Mouse (Mus musculus): ENCODE results near the gene Prok2. TPM values are rescaled to one million over a fixed set of nuclear protein-coding genes. Genes with fewer than 3 reads are reported as not detected.

Prok2 gene
- polyA plus RNA-seq, 1 experiment from 2014 or later, result not detected

GRCm38 (mm10) chr6:99742866-99743265, 16.7 kb upstream of the Prok2 start:
- H3K27ac ChIP-seq (ENCODE audit: low read depth, low read length), result no peak overlapping the region
- H3K36me3 ChIP-seq (ENCODE audit: control insufficient read depth, insufficient read depth, low read length), result no peaks in the 10 kb centered on the region
- no peak overlapping the region for H3K9ac ChIP-seq (ENCODE audit: low read depth, low read length)
- no peak for ATAC-seq (replicated peaks; ENCODE audit: low FRiP score)
- no peak overlapping the region for H3K4me2 ChIP-seq
- 77% methylated on average over 3 of the region's 3 CpGs for WGBS
- DNase-seq (ENCODE audit: low spot score), result no peak
- H3K27me3 ChIP-seq (replicated peaks; ENCODE audit: control insufficient read depth, insufficient read depth, low read length), result no peaks in the 10 kb centered on the region
- no peaks in the 10 kb centered on the region for H3K4me1 ChIP-seq (replicated peaks; ENCODE audit: control insufficient read depth, insufficient read depth, low read length)
- H3K9me3 ChIP-seq (ENCODE audit: control insufficient read depth, low read length), result no peaks in the 10 kb centered on the region
- H3K4me3 ChIP-seq (ENCODE audit: low read depth, low read length), result no peak overlapping the region

- H3K27ac ChIP-seq (ENCODE audit: low read depth, low read length), result no peak overlapping the region
- 74% methylated on average over 5 of the region's 5 CpGs for WGBS
- no peak overlapping the region for H3K9ac ChIP-seq (ENCODE audit: low read depth, low read length)
- no peak for DNase-seq (ENCODE audit: low spot score)
- no peaks in the 10 kb centered on the region for H3K9me3 ChIP-seq (ENCODE audit: control insufficient read depth, low read length)
- H3K4me1 ChIP-seq (replicated peaks; ENCODE audit: control insufficient read depth, insufficient read depth, low read length), result no peaks in the 10 kb centered on the region
- H3K4me2 ChIP-seq, result no peak overlapping the region
- no peak overlapping the region for H3K4me3 ChIP-seq (ENCODE audit: low read depth, low read length)
- no peaks in the 10 kb centered on the region for H3K36me3 ChIP-seq (ENCODE audit: control insufficient read depth, insufficient read depth, low read length)
- H3K27me3 ChIP-seq (replicated peaks; ENCODE audit: control insufficient read depth, insufficient read depth, low read length), result no peaks in the 10 kb centered on the region; the same call in 1 of the 2 replicates
- no peak for ATAC-seq (replicated peaks; ENCODE audit: low FRiP score)
These were observed 8.5 kb upstream of the Prok2 start for GRCm38 (mm10) chr6:99734666-99735065.

GRCm38 (mm10) chr6:99732673-99733072, 6.5 kb upstream of the Prok2 start:
- no peak for ATAC-seq (replicated peaks; ENCODE audit: low FRiP score)
- Histone ChIP-seq H3K4me3 (ENCODE audit: low read depth, low read length) (no peak overlapping the region), H3K9me3 (ENCODE audit: control insufficient read depth, low read length) (no peaks in the 10 kb centered on the region), H3K9ac (ENCODE audit: low read depth, low read length) (no peak overlapping the region), H3K27ac (ENCODE audit: low read depth, low read length) (no peak overlapping the region), H3K27me3 (replicated peaks; ENCODE audit: control insufficient read depth, insufficient read depth, low read length) (peaks cover 4% of the 10 kb centered on the region), H3K4me2 (no peak overlapping the region), H3K4me1 (replicated peaks; ENCODE audit: control insufficient read depth, insufficient read depth, low read length) (no peaks in the 10 kb centered on the region), H3K36me3 (ENCODE audit: control insufficient read depth, insufficient read depth, low read length) (no peaks in the 10 kb centered on the region)
- no peak for DNase-seq (ENCODE audit: low spot score)
- WGBS, result 80% methylated on average over 8 of the region's 8 CpGs

- H3K4me2 ChIP-seq, result no peak overlapping the region
- no peak overlapping the region for H3K9ac ChIP-seq (ENCODE audit: low read depth, low read length)
- DNase-seq (ENCODE audit: low spot score) (no peak), ATAC-seq (replicated peaks; ENCODE audit: low FRiP score) (no peak)
- no peaks in the 10 kb centered on the region for H3K9me3 ChIP-seq (ENCODE audit: control insufficient read depth, low read length)
- WGBS, result 78% methylated on average over 4 of the region's 4 CpGs
- no peak overlapping the region for H3K27ac ChIP-seq (ENCODE audit: low read depth, low read length)
- H3K4me1 ChIP-seq (replicated peaks; ENCODE audit: control insufficient read depth, insufficient read depth, low read length), result no peaks in the 10 kb centered on the region
- H3K4me3 ChIP-seq (ENCODE audit: low read depth, low read length), result no peak overlapping the region
- no peaks in the 10 kb centered on the region for H3K36me3 ChIP-seq (ENCODE audit: control insufficient read depth, insufficient read depth, low read length)
- H3K27me3 ChIP-seq (replicated peaks; ENCODE audit: control insufficient read depth, insufficient read depth, low read length), result peaks cover 11% of the 10 kb centered on the region
These were observed 5.7 kb upstream of the Prok2 start for GRCm38 (mm10) chr6:99731926-99732325.

GRCm38 (mm10) chr6:99729853-99730252, 3.7 kb upstream of the Prok2 start:
- no peak for DNase-seq (ENCODE audit: low spot score)
- no peak overlapping the region for H3K4me3 ChIP-seq (ENCODE audit: low read depth, low read length)
- no peak for ATAC-seq (replicated peaks; ENCODE audit: low FRiP score)
- no peaks in the 10 kb centered on the region for H3K9me3 ChIP-seq (ENCODE audit: control insufficient read depth, low read length)
- no peaks in the 10 kb centered on the region; the same call in 1 of the 2 replicates for H3K4me1 ChIP-seq (replicated peaks; ENCODE audit: control insufficient read depth, insufficient read depth, low read length)
- no peak overlapping the region for H3K9ac ChIP-seq (ENCODE audit: low read depth, low read length)
- no peak overlapping the region for H3K27ac ChIP-seq (ENCODE audit: low read depth, low read length)
- H3K36me3 ChIP-seq (ENCODE audit: control insufficient read depth, insufficient read depth, low read length), result no peaks in the 10 kb centered on the region
- H3K4me2 ChIP-seq, result no peak overlapping the region
- peaks cover 30% of the 10 kb centered on the region for H3K27me3 ChIP-seq (replicated peaks; ENCODE audit: control insufficient read depth, insufficient read depth, low read length)
- WGBS, result 79% methylated on average over 4 of the region's 4 CpGs

GRCm38 (mm10) chr6:99726576-99727303, 548 bp upstream of the Prok2 start:
- Histone ChIP-seq H3K36me3 (ENCODE audit: control insufficient read depth, insufficient read depth, low read length) (no peaks in the 10 kb centered on the region), H3K9ac (ENCODE audit: low read depth, low read length) (no peak overlapping the region), H3K4me1 (replicated peaks; ENCODE audit: control insufficient read depth, insufficient read depth, low read length) (no peaks in the 10 kb centered on the region; the same call in 1 of the 2 replicates), H3K27me3 (replicated peaks; ENCODE audit: control insufficient read depth, insufficient read depth, low read length) (peaks cover 41% of the 10 kb centered on the region), H3K4me3 (ENCODE audit: low read depth, low read length) (peak overlapping the region; percentile 42), H3K4me2 (peak overlapping the region; percentile 73), H3K9me3 (ENCODE audit: control insufficient read depth, low read length) (no peaks in the 10 kb centered on the region), H3K27ac (ENCODE audit: low read depth, low read length) (no peak overlapping the region)
- 5% methylated on average over 22 of the region's 22 CpGs for WGBS
- peak; percentile 33 for DNase-seq (ENCODE audit: low spot score)
- ATAC-seq (replicated peaks; ENCODE audit: low FRiP score), result no peak

GRCm38 (mm10) chr6:99722390-99722789, 3.8 kb downstream of the Prok2 start:
- 86% methylated on average over 9 of the region's 9 CpGs for WGBS
- ATAC-seq (replicated peaks; ENCODE audit: low FRiP score), result no peak
- no peak overlapping the region for H3K4me3 ChIP-seq (ENCODE audit: low read depth, low read length)
- H3K36me3 ChIP-seq (ENCODE audit: control insufficient read depth, insufficient read depth, low read length), result no peaks in the 10 kb centered on the region
- H3K4me1 ChIP-seq (replicated peaks; ENCODE audit: control insufficient read depth, insufficient read depth, low read length), result no peaks in the 10 kb centered on the region; the same call in 1 of the 2 replicates
- DNase-seq (ENCODE audit: low spot score), result no peak
- no peak overlapping the region for H3K27ac ChIP-seq (ENCODE audit: low read depth, low read length)
- H3K4me2 ChIP-seq, result no peak overlapping the region
- H3K27me3 ChIP-seq (replicated peaks; ENCODE audit: control insufficient read depth, insufficient read depth, low read length), result peaks cover 35% of the 10 kb centered on the region
- H3K9me3 ChIP-seq (ENCODE audit: control insufficient read depth, low read length), result no peaks in the 10 kb centered on the region
- no peak overlapping the region for H3K9ac ChIP-seq (ENCODE audit: low read depth, low read length)

GRCm38 (mm10) chr6:99721032-99721431, 5.2 kb downstream of the Prok2 start:
- Histone ChIP-seq H3K27ac (ENCODE audit: low read depth, low read length) (no peak overlapping the region), H3K36me3 (ENCODE audit: control insufficient read depth, insufficient read depth, low read length) (no peaks in the 10 kb centered on the region), H3K4me3 (ENCODE audit: low read depth, low read length) (no peak overlapping the region), H3K4me1 (replicated peaks; ENCODE audit: control insufficient read depth, insufficient read depth, low read length) (no peaks in the 10 kb centered on the region; the same call in 1 of the 2 replicates), H3K27me3 (replicated peaks; ENCODE audit: control insufficient read depth, insufficient read depth, low read length) (peaks cover 21% of the 10 kb centered on the region), H3K9ac (ENCODE audit: low read depth, low read length) (no peak overlapping the region), H3K4me2 (no peak overlapping the region), H3K9me3 (ENCODE audit: control insufficient read depth, low read length) (no peaks in the 10 kb centered on the region)
- no peak for DNase-seq (ENCODE audit: low spot score)
- 49% methylated on average over 9 of the region's 9 CpGs for WGBS
- ATAC-seq (replicated peaks; ENCODE audit: low FRiP score), result no peak

GRCm38 (mm10) chr6:99715913-99716312, 10.3 kb downstream of the Prok2 start:
- no peak overlapping the region for H3K27ac ChIP-seq (ENCODE audit: low read depth, low read length)
- no peaks in the 10 kb centered on the region for H3K36me3 ChIP-seq (ENCODE audit: control insufficient read depth, insufficient read depth, low read length)
- H3K4me2 ChIP-seq, result no peak overlapping the region
- ATAC-seq (replicated peaks; ENCODE audit: low FRiP score), result no peak
- 56% methylated on average over 6 of the region's 6 CpGs for WGBS
- H3K27me3 ChIP-seq (replicated peaks; ENCODE audit: control insufficient read depth, insufficient read depth, low read length), result no peaks in the 10 kb centered on the region
- no peak for DNase-seq (ENCODE audit: low spot score)
- H3K9me3 ChIP-seq (ENCODE audit: control insufficient read depth, low read length), result no peaks in the 10 kb centered on the region
- H3K9ac ChIP-seq (ENCODE audit: low read depth, low read length), result no peak overlapping the region
- H3K4me3 ChIP-seq (ENCODE audit: low read depth, low read length), result no peak overlapping the region
- H3K4me1 ChIP-seq (replicated peaks; ENCODE audit: control insufficient read depth, insufficient read depth, low read length), result no peaks in the 10 kb centered on the region

Data from liver, embryonic 11.5 days (tissue).